Mouse (Mus musculus) spleen, embryonic (tissue): ENCODE results near the gene Enpp3.

Experiments
- CTCF ChIA-PET: fragments of 350-600 bp; sonication (Branson Sonifier 250); formaldehyde crosslinking; loops from one replicate; lab custom pipeline; 2022; lab: Charles Lee

Gene Enpp3

DNA sequence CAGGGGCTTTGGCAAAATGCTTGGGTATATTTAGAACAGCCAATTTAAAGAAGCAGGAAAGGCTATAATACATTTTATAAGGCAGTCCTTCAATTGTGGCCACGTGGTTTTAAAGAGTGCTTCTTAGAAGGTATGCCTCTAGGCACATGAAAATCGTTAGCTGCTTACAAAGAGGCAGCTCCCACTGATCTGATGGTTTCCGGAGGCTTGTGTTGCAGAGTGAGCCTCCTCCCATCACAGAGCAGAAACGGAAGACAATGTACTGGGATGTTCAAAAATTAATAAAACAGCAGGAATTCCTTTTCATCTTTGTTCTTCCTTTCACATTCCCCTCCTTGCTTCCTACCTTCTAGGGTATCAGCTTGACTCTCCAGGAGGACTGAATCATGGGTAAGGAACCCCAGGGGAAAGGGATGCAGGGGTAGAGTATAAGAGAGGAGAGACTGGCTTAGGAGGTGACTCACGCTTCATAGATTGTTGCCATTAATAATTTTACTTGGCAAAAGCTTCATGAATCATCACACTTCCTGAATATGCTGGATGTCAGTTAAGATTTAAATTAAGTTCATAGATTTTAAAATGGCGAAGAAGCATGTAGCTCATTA, 77.4 kb downstream of the Enpp3 start:
- CTCF ChIA-PET, result no interaction called here

DNA sequence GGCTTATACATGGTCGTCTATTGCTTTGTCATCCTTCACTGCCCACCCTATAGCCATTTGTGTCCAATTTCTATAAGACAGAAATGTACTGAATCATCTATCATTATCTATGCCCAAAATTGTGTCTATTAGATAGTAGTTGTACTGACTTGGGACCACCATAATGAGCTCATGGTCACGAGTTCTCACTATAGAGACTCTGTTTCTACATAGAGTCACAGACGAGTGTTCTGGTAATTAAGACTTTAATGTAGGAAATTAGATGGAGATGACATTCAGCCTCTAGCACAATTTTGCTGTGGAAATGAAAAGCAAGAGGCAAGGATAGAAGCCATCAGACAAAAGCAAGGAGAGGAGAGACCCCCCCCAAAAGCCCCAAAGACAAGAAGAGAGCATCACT, 78.0 kb downstream of the Enpp3 start:
- CTCF ChIA-PET, result no interaction called here

DNA sequence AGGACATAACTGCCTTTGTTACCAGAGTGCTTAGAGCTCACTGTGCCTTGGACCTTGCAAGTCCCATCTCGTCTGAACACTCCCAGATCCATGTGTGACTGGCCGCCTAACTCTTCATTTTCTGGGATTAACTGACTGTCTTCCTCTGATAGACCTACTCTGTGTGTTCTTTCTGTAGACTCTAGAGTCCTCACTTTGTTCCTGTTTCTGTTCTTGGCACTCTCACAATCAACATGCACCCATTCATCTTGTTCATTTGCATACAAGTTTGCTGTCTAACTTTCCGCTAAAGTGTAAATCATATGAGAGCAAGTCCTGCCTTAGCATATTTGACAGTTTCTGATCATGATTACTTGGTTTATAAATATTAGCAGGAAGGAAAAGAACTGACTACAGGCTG, 79.4 kb downstream of the Enpp3 start:
- CTCF ChIA-PET, result no interaction called here

DNA sequence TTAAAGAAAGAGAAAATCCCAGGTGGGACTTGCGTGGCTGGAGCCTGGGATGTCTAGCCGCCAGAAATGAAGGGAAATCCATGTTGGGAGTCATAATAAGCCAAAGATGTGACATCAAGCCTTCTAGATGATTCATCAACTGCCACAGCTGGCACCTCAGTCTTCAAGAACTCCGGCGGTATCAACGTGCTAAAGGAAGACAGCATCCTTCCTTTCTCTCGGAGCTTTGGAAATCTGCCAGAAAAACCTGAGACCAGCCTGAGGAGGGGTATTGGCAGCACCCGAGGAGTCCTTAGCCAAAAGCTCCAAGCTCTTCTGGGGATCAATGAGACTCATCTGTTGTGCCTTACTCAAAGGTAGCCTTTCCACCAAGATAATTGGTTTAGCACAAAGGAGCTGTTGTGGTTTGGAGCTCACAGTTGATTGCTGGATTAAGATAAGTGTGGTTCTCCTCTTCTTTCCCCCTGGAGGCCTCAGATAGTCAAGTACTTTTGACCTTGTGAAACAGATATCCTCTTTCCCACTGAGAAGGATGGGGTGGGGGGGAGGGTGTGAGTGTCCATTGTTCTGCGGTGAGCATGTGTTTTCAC, 84.2 kb downstream of the Enpp3 start:
- CTCF ChIA-PET, result no interaction called here

DNA sequence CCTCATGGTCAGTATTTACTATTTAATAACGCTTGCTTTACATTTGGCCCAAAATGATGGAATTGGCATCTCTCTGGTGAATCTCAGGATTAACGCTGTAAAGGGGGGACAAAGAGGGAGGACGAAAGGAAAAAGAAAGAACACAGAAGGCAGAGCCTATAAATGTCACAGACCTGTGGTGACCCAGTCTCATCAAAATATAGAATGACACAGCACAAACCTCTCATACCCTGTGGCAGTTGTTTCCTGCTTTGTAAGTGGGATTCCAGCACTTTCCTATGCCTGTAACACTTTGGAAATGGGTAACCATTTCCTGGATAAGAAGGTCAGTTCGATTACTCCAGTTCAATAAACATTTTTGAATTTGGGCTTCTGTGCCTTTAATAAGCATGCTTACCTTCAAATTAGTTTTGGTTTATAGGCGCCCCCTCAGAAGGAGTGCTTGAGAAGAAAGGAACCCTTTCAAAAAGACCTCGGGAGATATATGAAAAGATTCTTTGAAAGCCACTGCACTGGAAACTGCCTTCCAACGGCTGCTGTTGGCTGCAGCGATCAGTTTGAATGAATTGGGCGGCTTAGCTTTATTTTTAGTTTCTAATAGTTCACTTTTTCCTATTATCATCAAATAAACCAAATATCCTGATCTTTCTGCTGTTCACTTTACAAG, 87.6 kb downstream of the Enpp3 start:
- CTCF ChIA-PET, result no interaction called here

DNA sequence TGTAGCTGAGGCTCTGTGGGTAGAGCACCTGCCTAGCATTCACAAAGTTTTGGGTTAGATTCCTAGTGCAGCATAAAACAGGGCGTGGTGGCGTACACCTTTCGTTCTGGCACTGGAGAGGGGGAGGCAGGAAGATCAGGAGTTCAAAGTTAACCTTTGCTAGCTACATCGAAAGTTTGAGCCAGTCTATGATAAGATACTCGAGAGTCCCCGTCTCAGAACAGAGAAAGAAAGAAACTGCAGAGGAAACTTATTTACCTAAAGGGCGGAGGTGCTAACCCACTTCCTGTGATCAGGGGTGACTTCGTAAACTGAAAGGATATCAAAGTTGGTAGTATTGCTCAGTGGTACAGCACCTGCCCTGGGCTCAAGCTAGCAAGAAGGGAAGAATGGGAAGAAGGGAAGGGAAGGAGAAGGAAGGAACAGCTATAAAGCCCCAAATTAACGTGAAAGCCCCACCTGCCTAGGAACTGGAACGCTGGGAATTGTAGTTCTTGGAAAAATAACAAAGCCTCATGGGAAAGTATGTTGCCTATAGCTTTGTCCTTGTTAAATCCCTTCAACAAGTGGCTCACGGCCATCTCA, 88.3 kb downstream of the Enpp3 start:
- CTCF ChIA-PET, result interaction anchor here (0.5 kb wide), 1 partner anchor 770 kb away, joined by 5 read pairs; no protein-coding TSS in a partner anchor

DNA sequence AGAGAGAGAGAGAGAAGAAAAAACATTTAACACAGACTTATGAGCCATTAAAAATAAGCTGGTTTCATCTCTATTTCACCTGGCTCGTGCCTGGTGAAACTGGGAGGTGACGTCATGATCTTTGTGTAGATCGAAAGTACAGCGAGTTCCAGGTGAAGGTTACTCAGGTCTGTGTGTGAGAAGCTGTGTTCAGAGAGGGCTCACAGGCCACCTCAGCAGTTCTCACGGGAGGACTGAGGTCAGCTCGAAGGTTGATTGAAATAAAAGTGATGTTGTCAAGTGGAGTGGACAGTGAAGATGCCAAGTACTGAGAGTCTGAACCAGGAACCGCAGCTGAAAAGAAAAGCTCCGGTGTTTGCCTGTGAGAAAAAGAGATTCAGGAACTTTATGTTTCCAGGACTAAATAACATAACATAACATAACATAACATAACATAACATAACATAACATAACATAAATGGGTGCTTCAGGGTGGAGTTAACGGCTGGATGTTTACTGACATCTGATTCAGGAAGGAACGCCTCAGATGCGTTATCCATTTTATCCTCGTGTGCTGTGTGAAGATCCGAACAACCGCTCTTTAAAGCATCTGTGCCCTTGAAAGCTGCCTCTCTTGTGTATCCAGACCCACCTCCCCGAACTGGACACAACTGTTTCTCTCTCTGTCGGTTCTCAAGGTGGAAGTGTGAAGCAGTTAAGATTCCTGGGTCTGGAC, 88.9 kb downstream of the Enpp3 start:
- CTCF ChIA-PET, result interaction anchor here (0.5 kb wide), 1 partner anchor 771 kb away, joined by 5 read pairs; no protein-coding TSS in a partner anchor

DNA sequence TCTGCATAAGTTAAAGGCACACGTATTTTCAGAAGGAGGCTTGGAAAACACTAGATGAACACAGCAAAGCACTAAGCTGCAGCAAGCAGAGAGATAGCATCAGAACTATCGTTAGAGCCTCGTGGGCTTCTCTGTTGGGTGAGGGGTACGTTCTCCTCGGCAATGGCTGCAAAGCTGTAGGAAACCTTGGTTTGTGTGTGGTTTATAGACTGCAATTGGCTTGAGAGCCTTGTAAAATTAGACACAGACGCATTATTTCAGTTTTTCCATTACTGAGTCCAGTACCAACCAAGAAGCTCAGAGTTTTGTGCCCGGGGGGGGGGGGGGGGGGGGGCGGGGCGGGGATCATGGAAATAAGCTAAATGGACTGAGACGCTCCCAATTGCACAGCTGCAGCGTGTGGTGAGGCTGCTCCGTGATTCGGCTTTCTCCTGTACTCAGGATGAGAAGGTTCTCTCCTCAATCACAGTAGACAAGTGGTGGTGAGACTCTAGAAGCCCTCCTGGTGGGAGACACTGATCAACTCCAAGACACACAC, 99.6 kb downstream of the Enpp3 start:
- CTCF ChIA-PET, result no interaction called here

DNA sequence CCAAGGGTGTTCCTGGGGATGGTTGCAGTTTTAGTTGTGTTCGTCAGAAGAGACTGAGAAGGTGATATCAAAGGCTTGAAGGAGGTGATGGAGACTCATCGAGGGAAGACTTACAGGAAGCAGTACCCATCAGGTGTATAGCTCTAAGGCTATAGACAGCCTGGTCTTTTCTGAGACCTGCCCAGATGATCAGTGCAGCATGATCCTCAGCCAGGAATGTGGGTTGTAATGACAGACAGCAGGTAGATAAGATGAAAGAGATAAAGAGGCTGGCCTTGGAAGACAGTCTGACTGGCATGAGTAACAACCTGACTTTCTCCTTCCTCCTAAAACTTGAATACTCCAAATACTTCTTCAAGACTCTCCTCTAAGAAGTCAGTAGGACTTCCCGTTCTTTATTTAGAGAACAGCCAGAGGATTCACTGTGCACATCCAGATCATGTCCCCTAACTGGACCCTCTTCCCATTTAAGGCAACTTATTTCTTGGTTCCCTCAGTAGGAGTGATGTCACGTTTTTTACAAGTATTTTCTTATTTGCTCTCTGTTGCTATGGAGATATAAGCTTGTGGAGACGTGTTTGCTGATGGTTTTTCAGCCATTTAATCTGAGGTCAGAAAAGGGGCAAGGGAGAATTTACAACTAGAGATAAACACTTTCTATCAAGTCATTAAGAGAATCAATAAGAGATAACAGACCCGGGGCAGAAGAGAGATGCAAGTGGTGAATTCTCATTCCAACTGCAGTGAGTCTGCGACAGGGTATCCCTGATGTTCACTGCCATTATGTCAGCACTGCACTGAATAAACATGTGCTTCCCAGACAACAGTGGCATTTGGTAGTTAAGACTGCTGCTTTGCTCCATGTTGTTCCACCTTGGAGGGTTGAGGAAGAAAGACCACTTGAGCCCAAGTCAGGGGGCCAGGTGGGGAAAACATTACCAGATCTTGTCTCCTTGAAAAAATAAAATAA, 101.1 kb downstream of the Enpp3 start:
- CTCF ChIA-PET, result no interaction called here

DNA sequence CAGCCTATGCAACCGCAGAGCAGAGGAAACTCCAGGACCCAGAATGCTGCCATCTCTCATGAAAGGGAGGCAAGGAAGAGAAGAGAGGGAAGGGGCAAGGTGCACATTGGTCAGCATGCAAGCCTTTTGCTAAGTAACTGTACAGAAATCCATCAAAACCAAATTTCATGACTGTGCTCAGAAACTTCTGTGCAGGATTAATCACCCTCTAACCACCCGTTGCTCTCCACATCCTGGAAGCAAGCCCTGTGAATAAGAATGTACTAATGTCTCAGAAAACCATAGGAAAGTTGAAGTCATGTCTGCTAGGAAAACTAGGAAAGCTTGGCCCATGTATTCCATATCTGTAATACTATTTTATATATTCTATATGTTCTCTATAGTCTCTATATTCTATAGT, 103.5 kb downstream of the Enpp3 start:
- CTCF ChIA-PET, result no interaction called here

DNA sequence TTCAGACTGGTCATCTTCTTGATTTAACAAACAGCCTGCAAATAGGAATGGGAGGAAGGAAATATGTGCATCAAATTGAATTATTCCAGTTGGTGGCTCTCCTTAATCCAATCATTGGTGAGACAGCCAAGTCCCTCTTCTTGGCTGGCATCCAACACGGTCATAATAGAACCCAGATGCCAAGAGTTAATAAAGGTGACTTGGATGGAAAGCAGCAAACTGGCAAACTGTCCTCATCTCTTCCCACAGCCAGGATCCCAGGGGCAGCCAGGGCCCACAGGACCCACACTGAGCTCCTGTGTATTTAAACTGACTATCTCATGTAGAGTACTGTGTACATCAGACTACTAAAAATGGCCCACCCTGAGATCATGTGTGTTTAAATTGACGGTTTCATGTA, 104.2 kb downstream of the Enpp3 start:
- CTCF ChIA-PET, result no interaction called here

DNA sequence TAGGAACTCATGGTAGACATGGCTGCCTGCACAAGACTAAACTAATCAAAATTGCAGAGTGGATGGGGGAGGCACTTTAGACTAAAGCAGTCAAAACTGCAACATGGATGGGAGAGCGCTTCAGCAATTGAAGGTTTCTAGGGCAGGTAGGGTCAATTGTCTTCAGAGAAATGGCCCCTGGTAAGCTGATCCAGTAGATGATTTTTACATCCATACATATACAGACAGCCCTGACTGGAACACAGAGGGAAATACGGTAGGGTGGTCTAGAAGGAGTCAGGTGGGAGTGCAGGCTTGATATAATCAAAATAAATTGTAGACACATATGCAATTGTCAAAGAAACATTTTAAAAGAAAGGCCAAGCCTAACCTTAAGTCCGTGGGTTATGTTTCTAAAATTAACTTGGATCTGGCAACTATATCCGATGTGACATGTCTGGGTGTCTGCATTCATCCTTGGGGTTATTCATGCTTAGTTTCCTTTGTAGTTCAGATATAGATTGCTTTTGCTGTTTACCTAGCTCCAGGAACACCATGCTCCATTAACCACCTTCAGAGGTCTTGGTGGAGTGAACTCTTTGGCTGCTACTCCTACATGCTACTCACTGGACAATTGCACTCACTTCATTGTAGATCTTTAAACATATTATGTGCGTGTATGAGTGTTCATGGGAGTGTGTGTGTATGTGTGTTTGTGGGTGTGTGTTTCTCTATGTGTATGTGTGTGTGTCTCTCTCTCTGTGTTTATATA, 107.4 kb downstream of the Enpp3 start:
- CTCF ChIA-PET, result no interaction called here

DNA sequence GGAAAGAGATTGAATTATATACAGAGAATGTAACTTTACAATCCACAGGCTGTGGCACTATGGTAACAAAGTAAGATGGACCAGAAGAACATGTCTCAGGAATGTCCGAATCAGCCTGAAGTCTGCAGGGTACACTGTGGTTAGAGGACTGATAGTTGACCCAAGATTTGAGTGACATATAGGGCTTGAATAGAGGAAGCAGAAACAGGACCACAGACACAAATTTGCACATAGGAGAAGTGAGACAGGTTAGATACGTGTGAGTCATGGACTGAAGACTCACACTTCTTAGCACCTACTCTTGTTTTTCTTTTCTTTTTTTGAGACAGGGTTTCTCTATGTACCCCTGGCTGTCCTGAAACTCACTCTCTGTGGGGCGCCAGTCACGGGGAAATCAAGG, 115.1 kb downstream of the Enpp3 start:
- CTCF ChIA-PET, result interaction anchor here (0.6 kb wide), 1 partner anchor 123 kb away, joined by 6 read pairs; no protein-coding TSS in a partner anchor

DNA sequence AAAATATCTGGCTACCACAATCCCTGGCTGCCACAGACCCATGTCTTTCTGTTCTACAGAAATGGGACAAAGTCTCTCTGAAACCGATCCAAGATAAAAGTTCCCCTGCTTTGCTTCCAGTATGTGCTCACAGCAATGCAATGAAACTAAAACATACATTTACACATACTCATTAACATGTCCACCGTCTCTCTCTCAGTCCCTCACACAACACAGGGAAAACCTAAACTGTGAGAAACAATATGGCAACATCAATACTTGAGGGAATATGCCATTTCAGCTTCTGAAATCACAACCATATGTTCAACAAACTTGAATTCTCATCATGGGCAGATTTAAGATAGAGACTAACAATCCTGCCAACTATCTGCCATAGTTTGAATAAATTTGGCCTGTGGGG, 117.4 kb downstream of the Enpp3 start:
- CTCF ChIA-PET, result interaction anchor here (0.7 kb wide), 1 partner anchor 271 kb away, joined by 12 read pairs; no protein-coding TSS in a partner anchor
